Mouse (Mus musculus) myocyte (in vitro differentiated cells): ENCODE data around the gene Itga10.
A peak's percentile ranks its signal among the peaks of the same experiment; 100 is the strongest.

ENCODE experiments used
- E2F4 ChIP-seq: IDR thresholded peaks from one replicate; pipeline ENCODE4 v1.6.1; 2011; ENCODE audit warnings: mild to moderate bottlenecking, control low read depth, moderate library complexity; ENCODE audit not compliant: insufficient read depth
- MAX ChIP-seq: IDR thresholded peaks from one replicate; pipeline ENCODE4 v1.6.1; 2011; ENCODE audit warnings: low read depth, mild to moderate bottlenecking, control low read depth
- MYOD1 ChIP-seq, 3 experiments: IDR thresholded peaks; one replicate each; pipeline ENCODE4 v1.6.1; 2011; ENCODE audit warnings: control low read depth in 2 of 3, low read depth in 2 of 3, mild to moderate bottlenecking in 2 of 3, moderate library complexity in 1 of 3; ENCODE audit not compliant: insufficient read length in 2 of 3, control insufficient read depth in 1 of 3
- MYOG ChIP-seq, 3 experiments: IDR thresholded peaks; one replicate each; pipeline ENCODE4 v1.6.1; 2011; ENCODE audit warnings: control low read depth in 2 of 3, low read depth in 2 of 3, mild to moderate bottlenecking in 2 of 3; ENCODE audit not compliant: insufficient read length in 2 of 3, control insufficient read depth in 1 of 3, insufficient read depth in 1 of 3
- POLR2A ChIP-seq: IDR thresholded peaks from one replicate; pipeline ENCODE4 v1.6.1; 2011; ENCODE audit warnings: low read depth, mild to moderate bottlenecking, control low read depth, moderate library complexity; ENCODE audit not compliant: insufficient read length
- POLR2AphosphoS2 ChIP-seq: IDR thresholded peaks from one replicate; pipeline ENCODE4 v1.6.1; 2011; ENCODE audit warnings: low read depth, control low read depth; ENCODE audit not compliant: insufficient read length
- SRF ChIP-seq: IDR thresholded peaks from one replicate; pipeline ENCODE4 v1.6.1; 2011; ENCODE audit warnings: low read depth; ENCODE audit not compliant: control insufficient read depth, insufficient read length
- TCF12 ChIP-seq: IDR thresholded peaks from one replicate; pipeline ENCODE4 v1.6.1; 2011; ENCODE audit warnings: mild to moderate bottlenecking, control low read depth; ENCODE audit not compliant: poor library complexity, insufficient read depth, severe bottlenecking
- TCF3 ChIP-seq: IDR thresholded peaks from one replicate; pipeline ENCODE4 v1.6.1; 2011; ENCODE audit warnings: low read depth, control low read depth; ENCODE audit not compliant: insufficient read length
- USF1 ChIP-seq: IDR thresholded peaks from one replicate; pipeline ENCODE4 v1.6.1; 2011; ENCODE audit warnings: low read depth, mild to moderate bottlenecking, control low read depth, moderate library complexity

- TF ChIP-seq POLR2AphosphoS2 (peak; percentile 78), SRF (peak; percentile 19), USF1 (no peak), POLR2A (peak; percentile 69), MAX (no peak), TCF3 (no peak), MYOG (IDR thresholded peaks at IDR 0.05; ENCODE audit: control insufficient read depth in 1 of 3, insufficient read depth in 1 of 3, insufficient read length in 2 of 3, low read depth in 2 of 3) (no peak), MYOD1 (IDR thresholded peaks at IDR 0.05; ENCODE audit: control insufficient read depth in 1 of 3, insufficient read length in 2 of 3, low read depth in 2 of 3) (peak in 1 of 3 experiments; percentile 34), TCF12 (no peak), E2F4 (no peak)
These were observed 62.7 kb downstream of the Itga10 start, which contains the start of gene Nudt17 for GRCm38 (mm10) chr3:96707903-96708683.
